In the genomic region with DNA sequence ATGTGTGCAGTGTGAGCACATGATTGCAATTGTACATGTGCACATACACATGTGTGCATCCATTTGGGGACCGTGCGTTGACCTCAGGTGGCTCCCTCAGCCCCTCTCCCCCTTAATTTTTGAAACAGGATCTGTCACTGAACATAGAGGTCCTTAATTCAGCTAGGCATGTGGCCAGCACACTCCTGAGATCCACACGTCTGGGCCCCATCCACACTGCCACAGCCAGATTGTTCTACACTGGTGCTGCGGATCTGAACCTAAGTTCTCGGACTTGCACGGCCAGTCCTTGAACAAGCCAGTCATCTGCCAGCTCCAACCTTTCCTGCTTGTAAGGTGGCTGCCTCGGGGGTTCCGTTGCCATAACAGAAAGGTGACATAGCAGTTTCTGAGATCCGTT, we compare ENCODE assay signal across 17 mouse cellular contexts. TPM values are rescaled to one million over a fixed set of nuclear protein-coding genes. Genes with fewer than 3 reads are reported as not detected.
"Had no signal": no experiment of that assay in that cellular context is flagged by ENCODE, and none has a peak within 500 bp of the region (broad histone marks: within the 10 kb centered on the region; RNA-seq: fewer than 3 reads in every experiment).

No protein-coding gene starts in this region.

- H3K4me1 ChIP-seq: stomach, embryonic 15.5 days had no signal

- DNase-seq: retina, postnatal 1 day; right cerebral cortex, adult 18-20 months; right cerebral cortex, postnatal 14 days; right cerebral cortex, postnatal 25 days; right cerebral cortex, postnatal 4 days; spleen, adult 18-20 months; thymus, adult 18-20 months; thymus, adult 2 months; thymus, postnatal 14 days; thymus, postnatal 25 days; thymus, postnatal 36 days; thymus, postnatal 4 days had no signal

- H3K4me3 ChIP-seq: neural tube, embryonic 13.5 days; neural tube, embryonic 15.5 days; stomach, embryonic 15.5 days had no signal

- H3K36me3 ChIP-seq: neural tube, embryonic 13.5 days; neural tube, embryonic 15.5 days; stomach, embryonic 15.5 days had no signal

- H3K27ac ChIP-seq: neural tube, embryonic 13.5 days; neural tube, embryonic 15.5 days; stomach, embryonic 15.5 days; stomach, postnatal 0 days had no signal

- H3K27me3 ChIP-seq: neural tube, embryonic 15.5 days had no signal

- H3K9me3 ChIP-seq: neural tube, embryonic 13.5 days; neural tube, embryonic 15.5 days; stomach, embryonic 15.5 days had no signal

RNA-seq across cellular contexts. Expression of a gene that starts 7.3 kb away (rescaled TPM):
- total RNA-seq: neutrophil, adult 5-6 weeks had no signal
